Mouse (Mus musculus): ENCODE data around the gene Ercc4.

DNA sequence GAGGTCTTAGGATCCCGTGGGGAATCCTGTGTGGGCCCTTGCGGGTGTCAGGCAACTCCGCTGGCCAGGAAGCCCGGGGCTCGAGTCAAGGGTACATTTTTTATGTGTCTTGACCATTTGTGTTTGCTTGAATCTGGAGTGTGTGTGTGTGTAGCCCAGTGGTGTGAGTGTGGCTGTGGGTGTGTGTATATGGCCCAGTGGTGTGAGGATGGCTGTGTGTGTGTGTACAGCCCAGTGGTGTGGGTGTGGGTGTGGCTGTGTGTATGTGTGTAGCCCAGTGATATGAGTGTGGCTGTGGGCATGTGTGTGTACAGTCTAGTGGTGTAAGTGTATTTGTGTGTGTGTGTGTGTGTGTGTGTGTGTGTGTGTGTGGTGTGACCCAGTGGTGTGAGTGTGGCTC, 73.0 kb downstream of the Ercc4 start:
- TF ChIP-seq POLR2A (IDR thresholded peaks at IDR 0.05; ENCODE audit: extremely low read depth, insufficient read depth, low read length) (no peak), CTCF (IDR thresholded peaks at IDR 0.05; ENCODE audit: low read depth, low read length) (no peak)

Data from liver, adult 2 months (tissue).